Mouse (Mus musculus) layer of hippocampus, adult 9-10 months (tissue): ENCODE measurements at regions not wholly inside any gene's neighbourhood (a gene's known extent, or its start where the extent isn't known, plus 50 kb on each side); places are given as distances from the start of the nearest gene placed in this dataset.
A peak's percentile ranks its signal among the peaks of the same experiment; 100 is the strongest.

ENCODE experiments used
- DNase-seq: peaks from one replicate; pipeline ENCODE4 v3.0.0; 2022; ENCODE audit warnings: low spot score

DNA sequence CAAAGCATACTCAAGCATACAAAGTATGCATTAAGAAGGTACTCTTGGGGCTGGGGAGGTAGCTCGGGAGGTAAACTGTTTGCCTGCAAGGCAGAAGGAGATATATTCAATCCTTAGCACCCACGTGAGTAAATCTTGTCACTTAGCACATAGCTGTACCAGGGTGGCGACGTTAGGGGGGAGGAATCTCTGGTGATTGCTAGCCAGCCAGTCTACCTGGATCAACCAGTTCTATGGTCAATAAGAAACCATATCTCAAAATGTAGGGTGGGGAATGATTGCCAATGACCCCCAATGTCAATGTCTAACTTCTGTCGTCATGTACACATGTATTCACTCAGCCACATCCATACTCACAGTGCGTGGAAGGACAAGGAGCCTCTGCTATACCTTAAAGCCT lies 214.5 kb downstream of the CK137956 start:
- DNase-seq, result no peak

DNA sequence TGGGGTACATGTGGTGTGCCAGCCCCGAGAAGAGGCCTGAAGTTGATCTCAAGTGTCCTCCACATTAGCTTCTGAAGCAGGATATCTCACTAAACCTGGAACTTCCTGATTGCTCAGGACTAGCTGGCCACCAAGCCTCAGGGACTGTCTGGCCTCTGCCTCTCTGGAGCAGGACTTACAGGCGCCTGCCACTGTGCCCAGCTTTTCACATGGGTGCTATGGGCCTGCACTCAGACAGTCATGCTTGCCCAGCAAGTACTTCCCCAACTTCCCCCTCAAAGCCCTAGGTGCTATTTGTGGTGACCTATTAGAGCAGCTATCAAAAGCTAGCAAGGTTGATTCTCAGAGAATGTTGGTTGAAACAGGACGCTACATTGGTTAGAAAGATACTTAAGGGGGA lies 220.0 kb downstream of the CK137956 start:
- no peak for DNase-seq

GRCm38 (mm10) chr4:127747876-127748275 lies 222.9 kb downstream of the CK137956 start:
- no peak for DNase-seq

- no peak for DNase-seq
Measured at GRCm38 (mm10) chr4:127736781-127737180, 234.0 kb downstream of the CK137956 start.

- no peak for DNase-seq
Measured at GRCm38 (mm10) chr4:127736151-127736550, 234.6 kb downstream of the CK137956 start.

- no peak for DNase-seq
Measured at GRCm38 (mm10) chr4:127734641-127735040, 236.1 kb downstream of the CK137956 start.

DNA sequence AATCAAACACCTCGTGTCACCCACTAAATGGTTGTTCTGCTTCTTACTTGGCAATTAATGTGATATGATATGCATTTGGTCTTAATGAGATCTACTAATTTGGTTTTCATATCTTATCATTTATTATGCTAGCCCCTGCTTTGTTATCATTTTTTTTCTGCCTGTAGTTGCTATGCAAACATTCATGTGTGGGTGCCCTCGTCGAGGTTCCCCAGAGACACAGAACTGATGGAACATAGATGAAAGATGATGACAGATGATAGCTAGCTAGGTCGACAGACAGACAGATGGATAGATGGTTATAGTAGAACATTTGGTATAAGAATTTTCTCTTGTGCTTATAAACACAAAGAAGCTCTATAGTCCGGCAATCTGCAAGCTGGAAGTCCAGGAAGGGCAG lies 252.1 kb downstream of the CK137956 start:
- DNase-seq, result peak; percentile 29

DNA sequence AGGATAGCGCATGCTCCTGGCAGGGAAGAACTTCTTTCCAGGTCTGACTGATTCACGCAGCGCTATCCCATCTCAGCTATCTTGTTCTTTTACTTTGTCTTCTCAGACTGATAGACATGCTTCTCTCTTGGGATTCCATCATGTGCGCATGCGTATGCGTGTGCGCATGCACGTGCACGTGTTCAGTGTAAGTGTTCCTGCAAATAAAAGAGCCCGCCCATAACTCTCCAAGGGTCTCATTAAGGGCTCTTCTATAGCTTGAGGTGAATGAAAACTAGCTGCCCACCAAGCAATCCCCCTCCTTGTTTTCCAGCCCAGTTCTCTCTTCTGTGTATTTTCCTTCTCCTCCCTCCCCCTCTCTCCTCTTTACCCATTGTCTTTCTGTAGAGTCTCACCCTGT lies 258.5 kb downstream of the CK137956 start:
- DNase-seq, result no peak

- no peak for DNase-seq
Measured at GRCm38 (mm10) chr4:127710816-127711215, 259.9 kb downstream of the CK137956 start.

GRCm38 (mm10) chr4:127709746-127710145 lies 261.0 kb downstream of the CK137956 start:
- no peak for DNase-seq

DNA sequence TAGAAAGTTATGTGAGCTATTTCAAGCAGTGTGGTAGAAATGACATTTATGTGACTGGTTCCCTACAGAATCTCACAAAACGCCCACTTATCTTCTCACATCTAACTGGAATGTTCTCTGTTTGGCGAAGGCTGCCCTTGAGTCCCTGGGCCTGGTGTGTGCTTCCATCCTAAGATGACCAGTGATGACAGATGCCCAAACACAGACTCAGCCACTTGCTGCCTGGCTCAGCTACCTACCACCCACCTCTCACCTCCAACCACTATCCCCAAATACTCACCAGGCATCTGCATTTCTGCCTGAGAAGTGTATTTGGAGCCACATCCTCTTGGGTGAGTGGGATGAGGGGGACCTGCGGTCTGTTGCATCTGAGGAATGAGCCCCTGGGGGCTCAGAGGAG lies 262.6 kb downstream of the CK137956 start:
- no peak for DNase-seq

DNA sequence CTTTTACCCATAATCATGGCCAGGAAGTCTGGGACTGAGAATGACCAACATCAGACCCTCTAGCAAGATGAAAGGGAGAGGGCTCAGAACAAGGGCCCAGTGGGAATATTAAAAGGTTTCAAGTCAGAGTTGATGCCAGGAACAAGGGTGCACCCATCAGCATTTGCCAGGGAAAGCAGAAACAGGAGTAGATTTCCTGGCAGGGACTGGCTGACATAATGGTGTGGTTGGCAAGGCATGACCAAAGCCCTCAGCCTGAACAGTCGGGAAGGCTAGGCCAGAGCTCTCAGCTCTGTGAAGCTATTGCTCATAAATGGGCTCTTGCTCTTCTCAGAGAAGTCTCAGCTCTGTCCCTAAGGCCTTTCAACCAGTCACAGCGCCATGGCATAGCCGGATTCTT lies 263.6 kb downstream of the CK137956 start:
- DNase-seq, result no peak

DNA sequence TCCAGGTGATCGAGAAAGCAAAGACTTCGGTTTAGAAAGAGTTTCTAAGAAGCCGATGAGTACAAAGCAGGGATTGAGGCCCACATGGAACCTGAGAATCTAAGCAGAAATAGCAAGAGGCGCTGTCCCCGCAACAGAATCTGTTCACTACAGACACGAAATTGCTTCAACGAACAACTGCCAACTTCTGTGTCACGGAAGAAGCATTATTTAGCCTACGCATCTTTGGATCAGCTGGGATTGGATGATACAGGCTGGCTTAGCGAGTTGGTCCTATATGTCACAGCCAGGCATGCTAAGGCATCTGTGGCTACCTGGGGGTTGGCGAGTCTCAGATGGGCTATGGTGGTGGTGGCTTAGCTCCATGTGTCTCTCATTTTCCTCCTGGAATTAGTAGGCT lies 269.1 kb downstream of the CK137956 start:
- DNase-seq, result peak; percentile 26

DNA sequence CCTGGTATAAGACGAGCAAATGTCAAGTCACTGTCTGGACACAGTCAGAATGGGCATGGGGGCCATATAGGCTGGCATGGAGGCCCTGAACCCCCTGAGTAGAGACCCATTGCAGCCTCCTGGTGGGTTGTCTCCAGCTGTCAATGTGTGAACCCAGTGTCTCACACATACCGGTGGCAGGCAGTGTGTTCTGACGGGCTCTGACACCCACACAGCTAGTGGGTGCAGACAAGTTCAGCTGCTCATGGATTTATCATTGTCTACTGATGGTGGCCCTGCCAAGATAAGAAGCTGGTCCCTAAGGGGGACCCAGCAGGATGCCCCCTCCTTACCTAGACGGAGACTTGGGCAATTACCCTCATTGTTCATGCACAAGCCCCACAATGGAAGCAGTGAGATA lies 280.8 kb downstream of the CK137956 start:
- no peak for DNase-seq

DNA sequence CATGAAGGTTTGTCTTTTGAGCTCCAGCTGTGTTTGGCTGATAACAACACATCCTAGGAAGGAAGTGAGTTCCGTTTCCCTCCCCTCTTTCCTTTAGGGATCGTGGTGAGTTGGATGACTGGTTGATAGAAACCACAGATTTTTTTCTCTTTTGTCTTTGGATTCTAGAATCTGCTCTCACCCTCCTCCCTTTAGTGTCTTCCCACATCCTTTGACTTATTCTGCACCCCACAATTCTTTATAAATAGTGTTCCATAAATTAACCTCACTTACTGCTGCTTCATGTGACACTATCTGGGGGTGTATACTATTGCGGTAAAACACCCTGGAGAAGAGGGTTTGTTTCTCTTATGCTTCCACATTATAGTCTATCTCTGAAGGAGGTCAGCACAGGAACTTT lies 285.7 kb downstream of the CK137956 start:
- DNase-seq, result no peak

DNA sequence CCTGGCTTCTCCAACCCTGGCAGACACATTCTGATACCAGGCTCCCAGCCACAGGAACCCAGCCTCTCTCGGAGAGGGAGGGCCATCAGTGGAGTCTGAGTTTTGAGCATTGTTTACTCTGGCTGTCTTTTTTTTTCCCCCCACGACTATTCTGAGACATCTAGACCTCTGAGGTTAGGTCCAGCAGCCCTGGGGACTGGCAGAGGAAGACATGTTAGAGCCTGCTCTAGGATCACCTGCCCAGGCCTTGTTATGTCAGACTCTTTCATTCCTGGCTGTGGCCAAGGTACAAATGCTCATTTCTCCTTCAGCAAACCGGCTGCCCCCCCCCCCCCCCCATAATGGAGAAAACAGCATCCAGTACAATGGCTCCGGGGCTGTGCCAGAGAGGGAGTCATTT lies 291.4 kb downstream of the CK137956 start:
- no peak for DNase-seq

GRCm38 (mm10) chr4:127678437-127678836 lies 292.3 kb downstream of the CK137956 start:
- no peak for DNase-seq

DNA sequence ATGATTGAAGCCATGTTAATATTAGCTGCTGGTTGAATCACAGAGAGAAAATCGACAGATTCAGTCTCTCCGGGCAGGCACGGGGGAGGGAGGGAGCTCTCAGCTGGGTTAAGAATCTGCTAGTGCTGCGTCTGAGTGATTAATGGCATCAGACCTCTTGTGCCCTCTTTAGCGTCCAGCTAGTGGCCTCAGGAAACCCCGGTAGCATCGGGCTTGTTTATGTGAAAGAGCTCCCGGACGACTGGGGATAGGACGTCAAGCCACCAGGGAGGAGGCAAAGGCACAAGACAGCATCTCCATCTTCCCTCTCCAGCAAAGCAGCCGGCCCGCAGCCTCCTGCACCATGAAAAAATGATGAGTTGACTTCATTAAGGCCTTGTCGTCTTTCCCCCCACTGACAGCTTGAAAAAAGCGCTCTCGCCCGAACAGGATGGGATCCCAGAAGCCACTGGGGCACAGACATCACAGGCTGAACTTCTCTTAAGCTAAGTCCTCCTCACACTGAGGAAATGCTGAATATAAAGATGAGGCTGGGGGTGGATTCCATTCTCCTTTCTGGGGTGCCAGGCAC lies 294.9 kb downstream of the CK137956 start:
- DNase-seq, result no peak

DNA sequence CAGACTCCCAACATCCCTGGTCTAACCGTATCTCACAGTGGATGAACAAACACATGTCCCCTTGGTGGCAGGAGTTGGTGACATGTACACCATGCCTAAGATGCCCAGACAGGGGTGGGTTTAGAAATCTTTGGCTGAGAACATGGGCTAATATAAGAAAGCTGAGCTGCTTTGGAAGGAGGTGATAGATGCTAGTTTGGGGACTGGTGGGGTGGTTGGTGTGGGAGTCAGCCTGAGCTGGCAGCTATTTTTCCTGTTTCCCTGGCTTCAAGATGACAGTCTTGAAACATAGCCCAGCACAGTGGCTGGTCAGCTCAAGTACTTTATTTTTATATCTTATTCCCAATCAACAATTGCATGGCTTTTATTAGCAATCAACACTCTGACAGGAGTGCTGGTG lies 302.0 kb upstream of the Gjb5 start:
- no peak for DNase-seq

- no peak for DNase-seq
Measured at GRCm38 (mm10) chr4:127651601-127652000, 293.6 kb upstream of the Gjb5 start.

DNA sequence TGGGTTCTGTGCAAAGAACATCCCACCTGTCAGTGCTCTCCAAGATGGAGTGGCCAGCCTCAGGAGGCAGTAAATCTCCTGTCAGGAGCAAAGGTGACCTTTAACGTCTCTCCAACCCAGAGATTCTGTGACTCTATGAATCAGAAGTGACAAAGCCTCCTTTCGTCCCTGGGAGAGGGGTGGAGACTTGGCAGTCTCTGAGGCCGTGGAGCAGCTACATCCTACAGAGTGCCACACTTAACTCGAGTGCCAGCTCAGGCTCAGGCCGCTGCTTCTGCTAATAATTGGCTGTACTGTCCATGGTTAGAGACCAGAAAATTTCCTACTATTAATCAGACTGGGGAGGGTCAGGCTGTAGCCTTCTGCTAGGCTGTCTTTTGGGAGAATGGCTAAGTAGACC lies 290.0 kb upstream of the Gjb5 start:
- DNase-seq, result no peak

- DNase-seq, result no peak
Measured at GRCm38 (mm10) chr4:127647189-127647588, 289.2 kb upstream of the Gjb5 start.

GRCm38 (mm10) chr4:127640251-127641085 lies 282.5 kb upstream of the Gjb5 start:
- DNase-seq, result peak; percentile 36

DNA sequence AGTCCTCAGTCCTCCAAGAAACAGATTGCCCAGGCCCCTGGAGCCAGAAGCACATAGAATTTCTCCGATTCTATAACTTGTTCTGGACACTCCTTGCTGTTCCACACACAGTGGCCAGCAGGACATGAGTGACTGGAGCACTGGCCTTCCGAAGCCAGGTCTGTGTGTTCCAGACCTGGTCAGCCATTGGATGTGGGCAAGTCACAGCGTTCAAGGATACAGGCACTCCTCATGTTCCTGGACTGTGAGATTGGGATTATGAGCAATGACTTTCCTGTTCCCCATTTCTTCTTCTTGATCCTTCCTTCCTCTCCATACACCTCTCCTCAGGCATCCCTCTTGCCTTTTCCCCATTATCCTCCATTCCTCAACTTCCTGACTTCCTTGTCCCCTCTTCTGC lies 281.8 kb upstream of the Gjb5 start:
- no peak for DNase-seq
